Mouse (Mus musculus) limb, embryonic 12.5 days (tissue): ENCODE data around the gene 2310039H08Rik. TPM values are rescaled to one million over a fixed set of nuclear protein-coding genes. Genes with fewer than 3 reads are reported as not detected.
"Not testable (repeated sequence)": the region's sequence is repeated elsewhere in the genome, so short reads cannot be mapped to it uniquely, and the experiment has no call there.

Source experiments
- ATAC-seq: fragments of 200-750 bp; cut with Nextera tagmentation; 2 replicates; pipeline ENCODE4 v1.8.0; 2017; ENCODE audit warnings: low read depth, moderate TSS enrichment; ENCODE audit not compliant: insufficient number of reproducible peaks, insufficient read depth, low FRiP score, low TSS enrichment
- H3K27ac ChIP-seq: fragments of 300-500 bp; sonication (generic); 2 replicates; pipeline ENCODE4 v1.5.1; 2016; ENCODE audit warnings: mild to moderate bottlenecking, moderate library complexity
- H3K27me3 ChIP-seq: fragments of 300-500 bp; sonication (generic); 2 replicates; pipeline ENCODE4 v1.6.1; 2016; ENCODE audit warnings: mild to moderate bottlenecking, moderate library complexity
- H3K36me3 ChIP-seq: fragments of 300-500 bp; sonication (generic); 2 replicates; pipeline ENCODE4 v1.6.1; 2016; ENCODE audit warnings: mild to moderate bottlenecking, moderate library complexity
- H3K4me1 ChIP-seq: fragments of 300-500 bp; sonication (generic); replicated peaks from 2 replicates; pipeline ENCODE4 v1.6.1; 2016
- H3K4me2 ChIP-seq: fragments of 300-500 bp; sonication (generic); 2 replicates; pipeline ENCODE4 v1.6.1; 2016; ENCODE audit warnings: mild to moderate bottlenecking, moderate library complexity
- H3K4me3 ChIP-seq: fragments of 300-500 bp; sonication (generic); replicated peaks from 2 replicates; pipeline ENCODE4 v1.5.1; 2016; ENCODE audit warnings: mild to moderate bottlenecking
- H3K9ac ChIP-seq: fragments of 300-500 bp; sonication (generic); replicated peaks from 2 replicates; pipeline ENCODE4 v1.6.1; 2016; ENCODE audit warnings: mild to moderate bottlenecking, moderate library complexity
- H3K9me3 ChIP-seq: fragments of 300-500 bp; sonication (generic); 2 replicates; pipeline ENCODE4 v1.6.1; 2016; ENCODE audit warnings: mild to moderate bottlenecking, moderate library complexity
- WGBS: fragments of 180-500 bp; shearing (Covaris S2); methylation state at CpG from one replicate; pipeline ENCODE4 v1.1.7; 2016; 5-methylcytosine and 5-hydroxymethylcytosine counted together
- polyA plus RNA-seq: library from polyadenylated mRNA; unstranded; fragments of >200 nt; fragmentation: Nextera tagmentation; extraction: Ambion mirVana; gene quantifications from 2 replicates; pipeline ENCODE4 v1.2.1, GENCODE M21; 2016

Gene 2310039H08Rik
- polyA plus RNA-seq, 1 experiment from 2014 or later: 49.8 TPM

DNA sequence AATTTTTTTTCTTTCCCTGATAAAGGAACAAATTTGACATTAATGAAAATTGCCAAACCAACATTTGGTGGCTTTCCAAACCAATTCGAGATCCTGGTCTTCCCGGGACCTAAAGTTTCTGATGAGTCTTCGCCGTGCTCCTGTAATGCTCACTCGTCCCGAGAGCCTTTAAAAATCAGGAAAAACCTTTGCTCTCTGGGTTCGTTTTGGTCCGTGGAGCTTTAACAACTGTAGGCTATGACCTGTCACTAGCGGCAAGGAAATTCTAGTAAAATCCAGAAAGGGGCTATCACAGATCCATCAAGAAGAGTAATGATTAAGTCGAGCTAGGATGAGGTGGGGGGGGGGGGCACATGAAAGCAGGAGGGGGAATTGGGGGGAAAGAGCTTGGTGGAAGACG is 9.4 kb downstream of the 2310039H08Rik start:
- ATAC-seq: no peak
- Histone ChIP-seq H3K4me3 (peak overlapping the region; percentile 68), H3K9me3 (no peaks in the 10 kb centered on the region), H3K9ac (peak overlapping the region; percentile 80), H3K4me1 (peaks cover 7% of the 10 kb centered on the region; the same call in 1 of the 2 replicates), H3K27me3 (no peaks in the 10 kb centered on the region), H3K36me3 (peaks cover 42% of the 10 kb centered on the region), H3K4me2 (peak overlapping the region; percentile 71), H3K27ac (peak overlapping the region; percentile 89)
- WGBS: 5% methylated on average over 11 of the region's 11 CpGs

- Histone ChIP-seq H3K27me3 (no peaks in the 10 kb centered on the region), H3K4me1 (peaks cover 7% of the 10 kb centered on the region; the same call in 1 of the 2 replicates), H3K27ac (peak within 1 kb of the TSS; percentile 89), H3K9me3 (no peaks in the 10 kb centered on the region), H3K36me3 (peaks cover 35% of the 10 kb centered on the region), H3K4me3 (peak within 1 kb of the TSS; percentile 68), H3K4me2 (peak within 1 kb of the TSS; percentile 71), H3K9ac (peak within 1 kb of the TSS; percentile 80)
- ATAC-seq: peak; percentile 92
- WGBS: 1% methylated on average over 44 of the region's 44 CpGs
Observed at GRCm38 (mm10) chr17:46782341-46783221, 10.1 kb downstream of the 2310039H08Rik start, which contains the start of gene Rpl7l1. TSS of gene Rpl7l1 (minus strand) at chr17:46782672.

- Histone ChIP-seq H3K36me3 (peaks cover 29% of the 10 kb centered on the region), H3K27ac (0 out of 2 replicates have a peak overlapping the region, but pooled peaks have one; percentile 89), H3K4me2 (peak overlapping the region; percentile 71), H3K27me3 (no peaks in the 10 kb centered on the region), H3K9ac (no peak overlapping the region), H3K9me3 (no peaks in the 10 kb centered on the region), H3K4me3 (peak overlapping the region; percentile 68), H3K4me1 (peaks cover 7% of the 10 kb centered on the region; the same call in 1 of the 2 replicates)
- 79% methylated on average over 2 of the region's 2 CpGs for WGBS
- ATAC-seq: 0 out of 2 replicates have a peak, but pooled peaks have one; percentile 23
Observed at GRCm38 (mm10) chr17:46783222-46783565, 10.8 kb downstream of the 2310039H08Rik start.

DNA sequence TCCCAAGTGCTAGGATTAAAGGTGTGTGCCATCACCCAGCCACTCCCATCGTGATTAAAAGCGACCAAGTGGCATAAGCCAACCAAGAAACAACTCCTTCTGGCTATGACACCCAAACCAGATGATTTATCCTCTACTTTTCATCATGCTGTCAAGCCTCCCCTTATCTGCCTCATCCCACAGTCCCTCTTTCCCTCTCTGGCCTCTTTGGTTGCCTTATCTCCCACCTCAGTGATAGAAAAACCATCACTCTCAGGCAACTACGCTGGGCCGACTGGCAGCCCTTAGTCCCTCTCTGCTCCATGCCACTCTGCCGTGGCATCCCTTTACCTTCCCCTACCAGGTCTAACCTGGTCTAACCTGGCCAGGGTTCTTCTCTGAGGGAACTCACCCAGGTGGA is 14.5 kb downstream of the 2310039H08Rik start:
- Histone ChIP-seq H3K4me2 (no peak overlapping the region), H3K27ac (no peak overlapping the region), H3K4me1 (no peaks in the 10 kb centered on the region), H3K4me3 (no peak overlapping the region), H3K9me3 (no peaks in the 10 kb centered on the region), H3K27me3 (no peaks in the 10 kb centered on the region), H3K36me3 (no peaks in the 10 kb centered on the region), H3K9ac (no peak overlapping the region)
- ATAC-seq: no peak
- 91% methylated on average over 5 of the region's 5 CpGs for WGBS

DNA sequence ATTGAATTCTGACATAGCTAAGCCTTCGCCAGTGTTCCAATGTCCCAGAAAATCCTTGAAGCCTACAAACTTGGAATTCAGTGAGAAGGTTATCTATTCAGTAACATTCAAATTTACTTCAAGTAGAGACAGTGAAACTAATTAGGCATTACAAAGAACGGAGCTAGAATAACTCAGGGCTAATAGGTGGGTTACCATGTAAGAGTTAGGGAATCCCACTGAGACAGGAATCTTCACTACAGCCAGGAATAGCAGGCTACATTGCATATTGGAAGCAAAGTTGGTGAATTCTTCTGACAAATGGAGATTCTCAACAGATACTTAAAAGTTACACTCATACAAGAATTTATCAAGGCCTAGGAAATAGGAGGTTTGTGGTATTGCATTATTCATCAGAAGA is 15.5 kb downstream of the 2310039H08Rik start:
- WGBS: 60% methylated on average over 2 of the region's 2 CpGs
- not testable (repeated sequence) for H3K36me3 ChIP-seq, H3K4me3 ChIP-seq, ATAC-seq, H3K9me3 ChIP-seq, H3K27ac ChIP-seq, H3K27me3 ChIP-seq, H3K4me1 ChIP-seq, H3K9ac ChIP-seq, H3K4me2 ChIP-seq

DNA sequence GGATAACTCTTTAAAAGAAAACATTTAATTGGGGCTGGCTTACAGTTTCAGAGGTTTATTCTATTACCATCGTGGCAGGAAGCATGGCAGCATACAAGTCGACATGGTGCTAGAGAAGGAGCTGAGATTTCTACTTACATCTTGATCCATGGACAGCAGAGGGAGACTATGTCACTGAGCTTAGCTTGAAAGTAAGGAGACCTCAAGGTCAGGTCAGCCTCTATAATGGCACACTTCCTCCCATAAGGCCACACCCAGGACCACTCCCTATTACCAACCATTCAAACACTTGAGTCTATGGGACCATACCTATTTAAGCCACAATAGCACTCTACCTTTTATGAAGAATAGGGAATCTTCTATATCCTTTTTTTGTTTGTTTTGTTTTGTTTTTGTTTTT is 20.5 kb downstream of the 2310039H08Rik start:
- no peak for ATAC-seq
- Histone ChIP-seq H3K4me1 (no peaks in the 10 kb centered on the region), H3K27ac (no peak overlapping the region), H3K27me3 (no peaks in the 10 kb centered on the region), H3K9ac (no peak overlapping the region), H3K9me3 (no peaks in the 10 kb centered on the region), H3K4me2 (no peak overlapping the region), H3K4me3 (no peak overlapping the region), H3K36me3 (no peaks in the 10 kb centered on the region)
- WGBS: 89% methylated on average over 2 of the region's 2 CpGs

DNA sequence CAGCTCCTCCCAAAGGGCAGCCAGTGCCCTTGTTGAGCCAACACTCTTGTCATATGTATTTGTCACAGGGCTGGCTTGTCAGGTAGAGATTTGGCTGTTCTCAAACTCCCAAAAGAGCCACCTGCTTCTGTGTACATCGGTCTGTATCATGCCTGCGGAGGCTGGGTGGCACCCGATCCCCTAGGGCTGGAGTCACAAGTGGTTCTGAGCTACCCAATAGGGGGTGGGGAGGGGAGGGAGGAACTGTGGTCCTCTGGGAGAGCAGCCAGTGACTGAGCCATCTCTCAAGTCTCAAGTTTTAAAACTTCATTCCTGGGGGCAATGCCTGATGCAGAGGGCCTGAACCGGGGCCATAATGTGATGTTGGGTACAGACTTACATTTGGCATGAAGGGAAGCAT is 24.3 kb downstream of the 2310039H08Rik start:
- no peak for ATAC-seq
- Histone ChIP-seq H3K9me3 (no peaks in the 10 kb centered on the region), H3K27me3 (no peaks in the 10 kb centered on the region), H3K36me3 (peaks cover 29% of the 10 kb centered on the region), H3K9ac (no peak overlapping the region), H3K27ac (no peak overlapping the region), H3K4me3 (no peak overlapping the region), H3K4me2 (no peak overlapping the region), H3K4me1 (no peaks in the 10 kb centered on the region)
- 85% methylated on average over 4 of the region's 4 CpGs for WGBS

DNA sequence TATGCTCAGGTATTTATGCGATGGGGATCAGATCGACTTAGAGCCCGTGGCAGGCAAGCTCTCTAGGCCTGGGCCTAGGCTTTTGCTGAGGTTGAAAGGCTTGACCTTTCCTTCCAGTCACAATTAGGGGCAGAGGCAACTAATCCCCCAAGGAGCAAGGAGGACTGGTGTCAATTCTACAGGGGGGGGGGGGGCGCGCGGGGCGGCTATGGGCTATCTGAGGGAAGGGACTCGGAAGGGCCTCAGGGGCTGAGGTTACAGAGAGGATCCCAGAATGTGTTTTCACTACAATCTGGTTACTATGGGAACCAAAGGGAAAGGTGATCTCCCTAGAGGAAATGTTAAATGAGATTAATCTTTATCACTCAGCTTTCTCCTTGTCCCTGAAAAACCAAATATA is 25.0 kb downstream of the 2310039H08Rik start:
- no peaks in the 10 kb centered on the region for H3K9me3 ChIP-seq
- no peak for ATAC-seq
- no peak overlapping the region for H3K4me2 ChIP-seq
- no peaks in the 10 kb centered on the region for H3K4me1 ChIP-seq
- no peaks in the 10 kb centered on the region for H3K27me3 ChIP-seq
- H3K36me3 ChIP-seq: peaks cover 35% of the 10 kb centered on the region
- no peak overlapping the region for H3K4me3 ChIP-seq
- no peak overlapping the region for H3K27ac ChIP-seq
- 51% methylated on average over 4 of the region's 8 CpGs for WGBS
- H3K9ac ChIP-seq: no peak overlapping the region

DNA sequence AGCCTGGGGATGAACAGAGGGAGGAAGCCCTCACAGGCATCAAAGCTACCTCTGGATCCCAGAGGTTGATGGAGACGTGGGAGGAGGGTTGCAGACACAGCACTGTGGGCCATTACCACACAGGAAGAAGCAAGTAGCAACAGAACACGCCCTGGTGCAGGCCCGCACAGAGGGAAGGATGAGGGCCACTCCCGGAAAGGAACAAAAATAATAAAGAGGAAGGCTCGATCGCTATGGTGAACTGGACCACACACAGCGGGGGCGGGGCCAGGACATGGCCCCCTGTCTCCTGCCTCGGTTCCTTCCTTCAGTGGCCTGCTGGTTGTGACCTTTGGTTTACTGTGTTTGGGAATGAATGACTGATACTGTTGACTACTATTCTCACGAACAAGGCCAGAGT is 27.2 kb downstream of the 2310039H08Rik start:
- Histone ChIP-seq H3K9me3 (no peaks in the 10 kb centered on the region), H3K4me3 (no peak overlapping the region), H3K27ac (no peak overlapping the region), H3K4me2 (no peak overlapping the region), H3K36me3 (peaks cover 45% of the 10 kb centered on the region), H3K4me1 (no peaks in the 10 kb centered on the region), H3K9ac (no peak overlapping the region), H3K27me3 (no peaks in the 10 kb centered on the region)
- ATAC-seq: no peak
- 83% methylated on average over 10 of the region's 10 CpGs for WGBS

DNA sequence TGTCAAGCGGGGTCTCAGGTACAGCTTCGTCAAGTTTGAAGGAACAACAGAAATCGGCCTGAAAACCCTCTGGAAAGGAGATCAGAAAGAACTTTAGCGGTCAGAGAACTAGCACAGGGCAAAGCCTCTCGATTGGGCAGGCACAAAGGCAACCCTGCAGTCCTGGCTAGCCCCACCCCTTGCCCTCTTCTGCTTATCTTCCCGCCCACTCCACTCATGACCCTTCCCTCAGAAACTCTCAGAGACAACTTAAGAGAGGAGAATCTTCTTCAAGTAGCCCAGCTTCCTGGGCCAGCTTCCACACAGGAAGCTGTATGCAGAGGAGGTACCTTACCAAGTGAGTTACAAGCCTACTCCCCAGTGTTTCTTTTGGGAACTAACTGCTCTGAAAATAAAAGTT is 29.3 kb downstream of the 2310039H08Rik start:
- no peak for ATAC-seq
- Histone ChIP-seq H3K9ac (no peak overlapping the region), H3K27me3 (no peaks in the 10 kb centered on the region), H3K4me3 (no peak overlapping the region), H3K4me2 (no peak overlapping the region), H3K36me3 (peaks cover 61% of the 10 kb centered on the region), H3K9me3 (no peaks in the 10 kb centered on the region), H3K27ac (no peak overlapping the region), H3K4me1 (no peaks in the 10 kb centered on the region)
- WGBS: 87% methylated on average over 6 of the region's 6 CpGs

GRCm38 (mm10) chr17:46808376-46808775 is 35.9 kb downstream of the 2310039H08Rik start:
- no peak overlapping the region for H3K27ac ChIP-seq
- H3K9me3 ChIP-seq: no peaks in the 10 kb centered on the region
- H3K4me2 ChIP-seq: no peak overlapping the region
- H3K9ac ChIP-seq: no peak overlapping the region
- peaks cover 74% of the 10 kb centered on the region for H3K36me3 ChIP-seq
- ATAC-seq: no peak
- H3K4me3 ChIP-seq: no peak overlapping the region
- no peaks in the 10 kb centered on the region for H3K4me1 ChIP-seq
- H3K27me3 ChIP-seq: no peaks in the 10 kb centered on the region
- whole genome bisulfite sequencing: 92% methylated on average over 10 of the region's 10 CpGs
